Mouse (Mus musculus) ZHBTc4 (cell line): ENCODE measurements around the gene Ypel3.
"Not testable (repeated sequence)": the region's sequence is repeated elsewhere in the genome, so short reads cannot be mapped to it uniquely, and the experiment has no call there.

Source experiments
- DNase-seq: peaks from one replicate; pipeline ENCODE4 v3.0.0-alpha.2; 2011; ENCODE audit warnings: low read depth, low spot score

Gene Ypel3

GRCm38 (mm10) chr7:126766201-126766600, 10.6 kb upstream of the Ypel3 start, which contains the start of gene Gdpd3:
Gdpd3 (plus strand) TSS chr7:126766334.
- no peak for DNase-seq

DNA sequence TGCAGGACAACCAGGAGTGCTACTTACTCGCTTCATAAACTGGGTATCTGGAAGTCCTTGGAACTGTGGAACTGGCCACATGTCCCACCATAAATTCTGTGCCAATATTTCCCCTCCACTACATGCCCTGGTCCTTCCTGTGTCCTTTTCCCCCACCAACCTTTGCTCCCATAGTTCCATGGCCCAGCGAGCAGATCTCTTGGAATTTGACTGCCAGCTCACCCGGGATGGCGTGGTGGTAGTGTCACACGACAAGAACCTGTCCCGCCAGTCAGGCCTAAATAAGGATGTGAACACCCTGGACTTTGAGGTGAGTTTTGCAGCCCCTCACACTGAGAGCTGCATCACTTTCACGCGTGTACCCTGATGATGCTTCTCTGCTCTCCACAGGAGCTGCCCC, 9.8 kb upstream of the Ypel3 start:
- no peak for DNase-seq

GRCm38 (mm10) chr7:126770784-126771183, 6.0 kb upstream of the Ypel3 start:
- peak; percentile 73 for DNase-seq

GRCm38 (mm10) chr7:126773351-126773750, 3.4 kb upstream of the Ypel3 start:
- peak; percentile 69 for DNase-seq

GRCm38 (mm10) chr7:126774463-126774862, 2.3 kb upstream of the Ypel3 start:
- DNase-seq, result no peak

DNA sequence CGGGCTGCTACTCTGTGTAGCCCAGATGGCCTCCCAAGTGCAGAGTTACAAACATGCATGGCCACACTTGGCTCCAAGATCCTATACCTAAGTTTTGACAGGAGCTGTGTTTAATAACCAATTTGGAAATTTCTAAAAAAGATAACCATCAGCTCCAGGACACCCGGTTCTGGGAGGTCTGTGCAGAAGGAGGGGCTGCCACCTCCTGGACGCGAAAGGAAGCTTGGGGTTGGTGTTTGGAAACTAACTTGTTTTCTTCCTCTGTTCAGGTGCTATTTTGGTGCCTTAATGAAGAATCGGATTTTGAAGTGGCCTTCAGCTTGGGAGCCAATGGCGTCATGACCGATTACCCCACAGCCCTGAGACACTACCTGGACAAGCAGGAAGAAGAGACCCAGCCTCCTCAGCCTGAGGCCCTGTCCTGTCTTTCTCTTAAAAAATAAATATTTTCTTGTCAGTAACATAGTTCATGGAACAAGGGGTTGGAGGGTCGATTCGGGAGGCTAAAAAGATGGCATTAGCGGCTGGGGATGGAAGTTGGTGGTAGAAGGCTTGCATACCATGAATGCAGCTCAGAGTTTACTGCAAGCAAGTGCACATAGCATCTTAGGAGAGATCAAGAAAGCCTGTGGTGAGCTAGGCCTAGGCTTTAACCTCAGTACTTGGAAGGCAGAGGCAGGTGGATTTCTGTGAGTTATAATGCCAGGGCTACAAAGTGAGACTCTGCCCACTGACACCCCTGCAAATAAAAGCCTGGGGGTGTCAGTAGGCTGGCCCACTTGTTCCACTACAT, 1.4 kb upstream of the Ypel3 start:
- no peak for DNase-seq

- DNase-seq, result no peak
These were observed 849 bp upstream of the Ypel3 start for GRCm38 (mm10) chr7:126775978-126776234.

GRCm38 (mm10) chr7:126777476-126777875, 721 bp downstream of the Ypel3 start:
- DNase-seq, result no peak

GRCm38 (mm10) chr7:126778147-126778546, 1.4 kb downstream of the Ypel3 start:
- DNase-seq, result no peak

DNA sequence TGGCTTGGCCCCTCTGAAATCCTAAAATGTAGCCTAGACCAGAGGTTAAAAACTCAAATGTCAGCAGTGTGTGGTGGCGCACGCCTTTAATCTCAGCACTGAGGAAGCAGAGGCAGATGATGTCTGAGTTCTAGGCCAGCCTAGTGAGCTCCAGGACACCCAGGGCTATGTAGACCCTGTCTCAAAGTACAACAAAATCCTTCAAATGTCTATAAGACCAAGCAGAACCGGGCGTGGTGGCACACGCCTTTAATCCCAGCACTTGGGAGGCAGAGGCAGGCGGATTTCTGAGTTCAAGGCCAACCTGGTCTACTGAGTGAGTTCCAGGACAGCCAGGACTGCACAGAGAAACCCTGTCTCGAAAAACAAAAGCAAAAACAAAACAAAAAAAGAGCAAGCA, 2.3 kb downstream of the Ypel3 start:
- not testable (repeated sequence) for DNase-seq

DNA sequence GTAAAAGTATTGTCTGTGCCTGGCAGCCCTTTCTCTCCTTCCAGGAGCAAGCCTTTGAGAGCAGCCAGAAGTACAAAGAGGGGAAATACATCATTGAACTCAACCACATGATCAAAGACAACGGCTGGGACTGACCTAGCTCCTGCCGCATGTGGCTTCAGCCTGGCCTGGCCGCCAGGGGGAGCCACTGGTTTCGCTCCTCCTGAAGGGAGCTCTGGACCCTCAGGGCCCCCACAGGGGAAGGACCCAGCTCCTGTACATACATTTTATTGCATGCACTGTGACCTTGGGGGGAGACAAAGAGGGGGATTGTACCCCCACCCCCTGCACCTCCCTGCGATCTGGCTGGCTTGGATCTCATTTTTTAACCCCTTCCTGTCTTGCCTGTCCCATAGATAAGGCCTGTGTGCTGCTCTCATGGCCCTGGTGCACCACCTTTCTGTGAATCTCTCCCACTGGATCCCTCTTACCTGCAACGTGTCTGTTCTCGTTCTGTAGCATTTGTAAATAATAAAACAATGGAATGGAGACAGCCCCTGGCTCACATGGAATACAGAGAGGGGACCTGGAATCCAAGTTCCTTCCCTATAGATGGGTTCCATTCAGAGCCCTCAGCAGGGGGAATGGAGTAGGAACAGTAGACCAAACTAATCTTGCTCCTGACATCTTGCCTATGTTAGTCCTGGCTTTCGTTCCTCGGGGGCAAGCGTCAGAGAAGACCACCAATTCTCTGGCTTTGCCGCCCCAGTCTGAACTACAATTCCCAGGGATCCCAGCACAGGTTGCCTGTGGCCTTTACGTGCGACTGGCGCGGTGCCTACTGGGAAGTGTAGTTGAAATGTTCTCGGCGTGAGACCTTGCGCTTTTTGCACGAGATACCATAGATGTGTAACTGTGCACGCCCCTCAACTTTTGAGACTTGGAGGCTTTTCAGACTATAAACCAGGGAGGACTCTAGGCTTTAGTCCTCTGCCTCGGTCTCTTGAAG, 3.5 kb downstream of the Ypel3 start:
- DNase-seq, result peak; percentile 93

- DNase-seq, result no peak
These were observed 4.3 kb downstream of the Ypel3 start, which contains the start of gene Tbx6 for GRCm38 (mm10) chr7:126780971-126781635. Tbx6 (plus strand) TSS chr7:126781483.

DNA sequence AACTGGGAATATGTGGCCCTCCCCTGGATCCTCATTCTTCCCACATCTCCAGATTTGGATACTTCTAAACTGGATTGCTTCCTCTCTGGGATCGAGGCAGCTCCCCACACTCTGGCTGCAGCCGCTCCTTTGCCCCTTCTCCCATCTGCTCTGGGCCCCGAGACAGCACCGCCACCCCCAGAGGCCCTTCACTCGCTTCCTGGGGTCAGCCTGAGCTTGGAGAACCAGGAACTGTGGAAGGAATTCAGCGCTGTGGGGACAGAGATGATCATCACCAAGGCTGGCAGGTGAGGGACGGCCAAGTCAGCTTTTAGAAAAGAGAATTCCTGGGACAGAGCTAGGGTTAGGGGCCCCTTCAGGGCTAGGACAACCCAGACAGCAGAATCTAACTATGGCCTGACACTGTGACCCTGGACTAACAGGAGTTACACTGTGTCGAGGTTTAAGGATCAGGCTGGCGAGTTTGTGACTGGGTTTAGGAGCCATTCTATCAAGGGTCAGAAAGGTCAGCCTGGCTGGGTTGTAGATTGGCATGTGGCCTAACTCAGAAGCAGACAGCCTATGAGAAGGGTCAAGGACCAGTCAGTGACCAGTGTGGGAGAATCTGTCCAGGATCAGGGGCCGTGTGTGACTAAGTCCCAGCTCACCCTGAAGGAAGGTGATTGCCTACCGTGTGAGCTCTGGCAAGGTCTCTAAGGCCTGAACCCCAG, 5.1 kb downstream of the Ypel3 start:
- DNase-seq, result no peak

DNA sequence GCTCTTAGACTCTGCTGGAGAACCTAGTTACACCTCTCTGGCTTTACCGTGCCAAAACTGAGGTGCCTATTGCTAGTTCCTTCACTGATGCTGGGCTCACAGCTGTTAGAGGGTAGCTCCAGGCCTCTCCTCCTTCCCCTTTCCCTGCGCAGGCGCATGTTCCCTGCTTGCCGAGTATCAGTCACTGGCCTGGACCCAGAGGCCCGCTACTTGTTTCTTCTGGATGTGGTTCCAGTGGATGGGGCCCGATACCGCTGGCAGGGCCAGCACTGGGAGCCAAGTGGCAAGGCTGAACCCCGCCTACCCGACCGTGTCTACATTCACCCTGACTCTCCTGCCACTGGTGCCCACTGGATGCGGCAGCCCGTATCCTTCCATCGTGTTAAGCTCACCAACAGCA, 5.9 kb downstream of the Ypel3 start:
- no peak for DNase-seq

GRCm38 (mm10) chr7:126784469-126784868, 7.7 kb downstream of the Ypel3 start:
- no peak for DNase-seq

- no peak for DNase-seq
These were observed 8.3 kb downstream of the Ypel3 start for GRCm38 (mm10) chr7:126785056-126785455.

DNA sequence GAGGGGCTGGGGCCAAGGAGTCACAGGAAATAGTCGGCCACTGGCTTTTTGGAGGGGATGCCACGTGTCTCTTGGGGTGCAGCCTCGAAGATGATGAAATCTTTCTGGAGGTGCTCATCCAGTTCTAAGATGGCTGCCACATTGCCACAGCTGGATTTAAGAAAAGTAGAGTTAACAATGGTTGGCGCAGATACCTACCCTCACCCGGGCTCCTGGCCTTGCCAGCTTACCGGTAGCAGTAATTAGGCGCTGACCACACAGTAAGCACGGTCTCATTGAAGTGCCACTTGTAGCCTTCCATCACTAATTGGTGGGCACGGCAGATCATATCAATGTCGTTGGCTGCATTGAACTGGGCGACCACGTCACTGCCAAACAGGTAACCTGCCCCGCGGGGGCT, 9.4 kb downstream of the Ypel3 start:
- DNase-seq, result no peak

GRCm38 (mm10) chr7:126789141-126789540, 12.4 kb downstream of the Ypel3 start:
- no peak for DNase-seq

DNA sequence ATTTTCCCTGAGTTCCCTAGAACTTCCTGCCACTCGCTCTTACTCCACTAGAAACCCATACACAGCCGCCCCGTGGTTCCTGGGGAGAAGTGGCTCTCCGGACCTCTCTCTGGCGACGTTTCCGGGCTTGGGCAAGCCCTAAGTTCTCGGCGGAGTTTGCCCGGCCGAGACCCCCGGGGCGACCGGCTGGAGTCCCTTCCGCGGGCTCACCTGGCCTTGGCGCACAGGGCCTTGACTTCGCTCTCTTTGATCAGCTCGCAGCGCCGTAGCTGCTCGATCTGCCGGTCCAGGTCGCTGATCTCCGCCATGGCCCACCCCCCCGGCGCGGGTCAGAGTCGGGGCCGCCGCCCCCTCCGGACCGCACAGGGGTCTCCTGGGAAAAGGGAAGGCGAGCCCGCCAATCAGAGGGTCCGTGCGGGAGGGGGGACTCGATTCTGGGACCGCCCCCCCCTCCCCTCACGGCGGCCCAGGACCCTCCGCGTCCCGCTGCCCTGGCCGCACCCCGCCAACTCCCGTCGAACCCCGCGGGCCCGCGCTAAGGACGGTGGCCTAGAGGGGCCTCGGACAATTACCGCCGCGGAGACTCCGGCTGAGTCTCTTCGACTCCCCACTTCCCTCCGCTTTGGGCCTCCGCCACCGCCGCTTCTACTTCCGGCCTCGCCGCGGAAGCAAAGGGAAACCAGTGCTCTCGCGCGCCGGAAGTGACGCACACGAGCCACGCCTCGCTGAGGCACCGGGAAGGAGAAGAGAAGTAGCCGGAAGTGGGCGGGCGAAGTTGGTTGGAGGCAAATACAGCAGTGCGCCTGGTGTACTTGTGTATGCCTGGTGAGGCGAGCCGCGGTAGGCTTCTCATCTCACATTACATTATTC, 15.3 kb downstream of the Ypel3 start, which contains the start of gene Ppp4c:
Gene Ppp4c, minus strand, starts transcription at position 646 of the 870 bp plus-strand sequence.
- DNase-seq, result peak; percentile 99

- no peak for DNase-seq
These were observed 16.1 kb downstream of the Ypel3 start for GRCm38 (mm10) chr7:126792721-126793443.
